Mouse (Mus musculus): ENCODE results near the gene Sys1.

The Sys1 gene

GRCm38 (mm10) chr2:164453047-164453757 lies 3.6 kb upstream of the Sys1 start:
- no peak for DNase-seq (ENCODE audit: low spot score in 2 of 2)

GRCm38 (mm10) chr2:164453887-164454500 lies 2.8 kb upstream of the Sys1 start:
- no peak for DNase-seq (ENCODE audit: low spot score in 2 of 2)

- peak; percentile 45 to 57 for DNase-seq (ENCODE audit: low spot score in 2 of 2)
Observed at GRCm38 (mm10) chr2:164454846-164455245, 1.9 kb upstream of the Sys1 start.

GRCm38 (mm10) chr2:164455421-164456190 lies 1.2 kb upstream of the Sys1 start:
- DNase-seq (ENCODE audit: low spot score in 2 of 2) = no peak

GRCm38 (mm10) chr2:164456413-164456812 lies 351 bp upstream of the Sys1 start:
- DNase-seq (ENCODE audit: low spot score in 2 of 2) = no peak

GRCm38 (mm10) chr2:164457942-164458341 lies 1.2 kb downstream of the Sys1 start:
- DNase-seq (ENCODE audit: low spot score in 2 of 2) = no peak

- no peak for DNase-seq (ENCODE audit: low spot score in 2 of 2)
Observed at GRCm38 (mm10) chr2:164458535-164458934, 1.8 kb downstream of the Sys1 start.

GRCm38 (mm10) chr2:164460745-164461551 lies 4.2 kb downstream of the Sys1 start, which contains the start of gene Gm20458:
Gene Gm20458 (plus strand): TSS chr2:164460967.
- DNase-seq (ENCODE audit: low spot score in 2 of 2) = peak; percentile 95 to 96

GRCm38 (mm10) chr2:164465161-164465560 lies 8.4 kb downstream of the Sys1 start:
- DNase-seq (ENCODE audit: low spot score in 2 of 2) = no peak

GRCm38 (mm10) chr2:164466787-164467186 lies 10.0 kb downstream of the Sys1 start:
- no peak for DNase-seq (ENCODE audit: low spot score in 2 of 2)

- no peak for DNase-seq (ENCODE audit: low spot score in 2 of 2)
Observed at GRCm38 (mm10) chr2:164470254-164470653, 13.5 kb downstream of the Sys1 start.

GRCm38 (mm10) chr2:164473624-164474023 lies 16.9 kb downstream of the Sys1 start, which contains the start of gene Trp53tg5:
Gene Trp53tg5 (minus strand): TSS chr2:164473724.
- no peak for DNase-seq (ENCODE audit: low spot score in 2 of 2)

GRCm38 (mm10) chr2:164485681-164486257 lies 29.0 kb downstream of the Sys1 start, which contains the start of gene Dbndd2:
Gene Dbndd2 (plus strand): TSS chr2:164486106.
- DNase-seq (ENCODE audit: low spot score in 2 of 2) = peak in 1 of 2 experiments; percentile 57

- DNase-seq (ENCODE audit: low spot score in 2 of 2) = peak; percentile 74 to 77
Observed at GRCm38 (mm10) chr2:164486258-164487114, 29.7 kb downstream of the Sys1 start.

- no peak for DNase-seq (ENCODE audit: low spot score in 2 of 2)
Observed at GRCm38 (mm10) chr2:164487115-164487527, 30.4 kb downstream of the Sys1 start.

- peak in 1 of 2 experiments; percentile 49 for DNase-seq (ENCODE audit: low spot score in 2 of 2)
Observed at GRCm38 (mm10) chr2:164487812-164488211, 31.0 kb downstream of the Sys1 start.

GRCm38 (mm10) chr2:164494126-164494525 lies 37.4 kb downstream of the Sys1 start:
- DNase-seq (ENCODE audit: low spot score in 2 of 2) = no peak

- DNase-seq (ENCODE audit: low spot score in 2 of 2) = no peak
Observed at GRCm38 (mm10) chr2:164496331-164496730, 39.6 kb downstream of the Sys1 start.

GRCm38 (mm10) chr2:164496847-164497690 lies 40.3 kb downstream of the Sys1 start, which contains the start of gene Pigt:
Gene Pigt (plus strand): TSS chr2:164497520.
- DNase-seq (ENCODE audit: low spot score in 2 of 2) = peak; percentile 74 to 84

Measured in frontal cortex, postnatal 10 days (tissue).